Mouse (Mus musculus) hindbrain, embryonic 12.5 days (tissue): ENCODE measurements at regions not wholly inside any gene's neighbourhood (a gene's known extent, or its start where the extent isn't known, plus 50 kb on each side); places are given as distances from the start of the nearest gene placed in this dataset.

ENCODE experiments used
- ATAC-seq: fragments of 200-750 bp; cut with Nextera tagmentation; 2 replicates; pipeline ENCODE4 v1.8.0; 2017; ENCODE audit warnings: moderate TSS enrichment; ENCODE audit not compliant: low FRiP score
- H3K27ac ChIP-seq: fragments of 300-500 bp; sonication (generic); 2 replicates; pipeline ENCODE4 v1.5.1; 2016; ENCODE audit warnings: mild to moderate bottlenecking
- H3K27me3 ChIP-seq: fragments of 300-500 bp; sonication (generic); 2 replicates; pipeline ENCODE4 v1.6.1; 2016; ENCODE audit warnings: mild to moderate bottlenecking
- H3K36me3 ChIP-seq: fragments of 300-500 bp; sonication (generic); 2 replicates; pipeline ENCODE4 v1.6.1; 2016; ENCODE audit warnings: mild to moderate bottlenecking
- H3K4me1 ChIP-seq: fragments of 300-500 bp; sonication (generic); 2 replicates; pipeline ENCODE4 v1.6.1; 2016
- H3K4me2 ChIP-seq: fragments of 300-500 bp; sonication (generic); replicated peaks from 2 replicates; pipeline ENCODE4 v1.6.1; 2016; ENCODE audit warnings: mild to moderate bottlenecking
- H3K4me3 ChIP-seq: fragments of 300-500 bp; sonication (generic); 2 replicates; pipeline ENCODE4 v1.5.1; 2016; ENCODE audit warnings: mild to moderate bottlenecking
- H3K9ac ChIP-seq: fragments of 300-500 bp; sonication (generic); 2 replicates; pipeline ENCODE4 v1.6.1; 2016; ENCODE audit warnings: mild to moderate bottlenecking, moderate library complexity
- H3K9me3 ChIP-seq: fragments of 300-500 bp; sonication (generic); replicated peaks from 2 replicates; pipeline ENCODE4 v1.6.1; 2016; ENCODE audit warnings: mild to moderate bottlenecking
- WGBS: fragments of 180-500 bp; shearing (Covaris S2); methylation state at CpG from one replicate; pipeline ENCODE4 v1.1.7; 2016; 5-methylcytosine and 5-hydroxymethylcytosine counted together

GRCm38 (mm10) chr11:111212702-111213328 is 146.9 kb downstream of the Kcnj2 start:
- H3K4me3 ChIP-seq, result no peak overlapping the region
- peak overlapping the region; percentile 9; the same call in 1 of the 2 replicates for H3K27ac ChIP-seq
- no peak overlapping the region for H3K4me2 ChIP-seq
- H3K36me3 ChIP-seq, result no peaks in the 10 kb centered on the region
- WGBS, result 28% methylated on average over 5 of the region's 5 CpGs
- H3K4me1 ChIP-seq, result peaks cover 13% of the 10 kb centered on the region
- no peaks in the 10 kb centered on the region for H3K27me3 ChIP-seq
- H3K9ac ChIP-seq, result no peak overlapping the region; the same call in 1 of the 2 replicates
- no peaks in the 10 kb centered on the region for H3K9me3 ChIP-seq
- ATAC-seq, result no peak

- Histone ChIP-seq H3K27me3 (no peaks in the 10 kb centered on the region), H3K36me3 (no peaks in the 10 kb centered on the region), H3K4me2 (no peak overlapping the region), H3K9ac (no peak overlapping the region), H3K4me1 (peaks cover 13% of the 10 kb centered on the region), H3K9me3 (no peaks in the 10 kb centered on the region), H3K27ac (no peak overlapping the region), H3K4me3 (no peak overlapping the region)
- no peak for ATAC-seq
- 77% methylated on average over 5 of the region's 5 CpGs for WGBS
Observed at GRCm38 (mm10) chr11:111215006-111215405, 149.0 kb downstream of the Kcnj2 start.

GRCm38 (mm10) chr11:111223834-111224233 is 157.9 kb downstream of the Kcnj2 start:
- H3K4me3 ChIP-seq, result no peak overlapping the region
- no peaks in the 10 kb centered on the region for H3K27me3 ChIP-seq
- no peaks in the 10 kb centered on the region for H3K36me3 ChIP-seq
- no peaks in the 10 kb centered on the region for H3K9me3 ChIP-seq
- H3K4me2 ChIP-seq, result no peak overlapping the region
- H3K9ac ChIP-seq, result no peak overlapping the region
- no peaks in the 10 kb centered on the region for H3K4me1 ChIP-seq
- no peak overlapping the region for H3K27ac ChIP-seq
- ATAC-seq, result no peak
- 88% methylated on average over 4 of the region's 4 CpGs for WGBS

GRCm38 (mm10) chr11:111227305-111227704 is 161.3 kb downstream of the Kcnj2 start:
- no peaks in the 10 kb centered on the region for H3K36me3 ChIP-seq
- no peaks in the 10 kb centered on the region for H3K9me3 ChIP-seq
- H3K4me2 ChIP-seq, result no peak overlapping the region
- H3K4me1 ChIP-seq, result no peaks in the 10 kb centered on the region
- H3K27me3 ChIP-seq, result no peaks in the 10 kb centered on the region
- 78% methylated on average over 1 of the region's 1 CpGs for WGBS
- ATAC-seq, result no peak
- no peak overlapping the region for H3K27ac ChIP-seq
- H3K9ac ChIP-seq, result no peak overlapping the region
- no peak overlapping the region for H3K4me3 ChIP-seq

- Histone ChIP-seq H3K4me2 (no peak overlapping the region), H3K9ac (no peak overlapping the region), H3K4me1 (no peaks in the 10 kb centered on the region), H3K9me3 (no peaks in the 10 kb centered on the region), H3K36me3 (no peaks in the 10 kb centered on the region), H3K27me3 (no peaks in the 10 kb centered on the region), H3K4me3 (no peak overlapping the region), H3K27ac (no peak overlapping the region)
- ATAC-seq, result no peak
- WGBS, result 89% methylated on average over 1 of the region's 1 CpGs
Observed at GRCm38 (mm10) chr11:111236741-111237140, 170.8 kb downstream of the Kcnj2 start.

GRCm38 (mm10) chr11:111239784-111240183 is 173.8 kb downstream of the Kcnj2 start:
- Histone ChIP-seq H3K36me3 (no peaks in the 10 kb centered on the region), H3K9me3 (no peaks in the 10 kb centered on the region), H3K9ac (no peak overlapping the region), H3K27ac (no peak overlapping the region), H3K4me2 (no peak overlapping the region), H3K27me3 (no peaks in the 10 kb centered on the region), H3K4me3 (no peak overlapping the region), H3K4me1 (no peaks in the 10 kb centered on the region)
- no peak for ATAC-seq
- 77% methylated on average over 3 of the region's 3 CpGs for WGBS

GRCm38 (mm10) chr11:111252226-111252625 is 186.3 kb downstream of the Kcnj2 start:
- no peak for ATAC-seq
- no peaks in the 10 kb centered on the region for H3K4me1 ChIP-seq
- no peak overlapping the region for H3K4me3 ChIP-seq
- no peaks in the 10 kb centered on the region for H3K36me3 ChIP-seq
- H3K27ac ChIP-seq, result no peak overlapping the region
- 92% methylated on average over 4 of the region's 4 CpGs for WGBS
- H3K27me3 ChIP-seq, result no peaks in the 10 kb centered on the region
- no peaks in the 10 kb centered on the region for H3K9me3 ChIP-seq
- H3K9ac ChIP-seq, result no peak overlapping the region
- no peak overlapping the region for H3K4me2 ChIP-seq

- 84% methylated on average over 3 of the region's 3 CpGs for WGBS
- H3K4me3 ChIP-seq, result no peak overlapping the region
- no peaks in the 10 kb centered on the region for H3K36me3 ChIP-seq
- no peak overlapping the region for H3K4me2 ChIP-seq
- no peak overlapping the region for H3K9ac ChIP-seq
- no peak overlapping the region for H3K27ac ChIP-seq
- no peak for ATAC-seq
- H3K27me3 ChIP-seq, result no peaks in the 10 kb centered on the region
- H3K4me1 ChIP-seq, result no peaks in the 10 kb centered on the region
- no peaks in the 10 kb centered on the region for H3K9me3 ChIP-seq
Observed at GRCm38 (mm10) chr11:111256596-111256995, 190.6 kb downstream of the Kcnj2 start.

- WGBS, result 66% methylated on average over 11 of the region's 11 CpGs
- ATAC-seq, result no peak
- Histone ChIP-seq H3K4me1 (no peaks in the 10 kb centered on the region), H3K4me2 (no peak overlapping the region), H3K27me3 (no peaks in the 10 kb centered on the region), H3K27ac (no peak overlapping the region), H3K9me3 (no peaks in the 10 kb centered on the region), H3K4me3 (no peak overlapping the region), H3K36me3 (no peaks in the 10 kb centered on the region), H3K9ac (no peak overlapping the region)
Observed at GRCm38 (mm10) chr11:111260691-111261383, 194.9 kb downstream of the Kcnj2 start.

GRCm38 (mm10) chr11:111273651-111274050 is 207.7 kb downstream of the Kcnj2 start:
- no peaks in the 10 kb centered on the region for H3K36me3 ChIP-seq
- H3K9ac ChIP-seq, result no peak overlapping the region
- no peak overlapping the region for H3K4me3 ChIP-seq
- H3K4me1 ChIP-seq, result no peaks in the 10 kb centered on the region
- no peaks in the 10 kb centered on the region for H3K9me3 ChIP-seq
- no peak overlapping the region for H3K4me2 ChIP-seq
- ATAC-seq, result no peak
- no peaks in the 10 kb centered on the region for H3K27me3 ChIP-seq
- no peak overlapping the region for H3K27ac ChIP-seq

GRCm38 (mm10) chr11:111280769-111281168 is 214.8 kb downstream of the Kcnj2 start:
- no peaks in the 10 kb centered on the region for H3K36me3 ChIP-seq
- ATAC-seq, result no peak
- no peaks in the 10 kb centered on the region for H3K27me3 ChIP-seq
- no peak overlapping the region for H3K4me2 ChIP-seq
- 51% methylated on average over 2 of the region's 2 CpGs for WGBS
- no peak overlapping the region for H3K4me3 ChIP-seq
- H3K9ac ChIP-seq, result no peak overlapping the region
- H3K9me3 ChIP-seq, result no peaks in the 10 kb centered on the region
- 0 out of 2 replicates have a peak, but pooled peaks cover 3% of the 10 kb centered on the region for H3K4me1 ChIP-seq
- no peak overlapping the region for H3K27ac ChIP-seq

GRCm38 (mm10) chr11:111281237-111282160 is 215.5 kb downstream of the Kcnj2 start:
- H3K9ac ChIP-seq, result no peak overlapping the region
- WGBS, result 59% methylated on average over 7 of the region's 7 CpGs
- no peak overlapping the region for H3K27ac ChIP-seq
- H3K27me3 ChIP-seq, result no peaks in the 10 kb centered on the region
- ATAC-seq, result no peak
- H3K4me1 ChIP-seq, result 0 out of 2 replicates have a peak, but pooled peaks cover 3% of the 10 kb centered on the region
- no peak overlapping the region for H3K4me3 ChIP-seq
- H3K9me3 ChIP-seq, result no peaks in the 10 kb centered on the region
- H3K36me3 ChIP-seq, result no peaks in the 10 kb centered on the region
- H3K4me2 ChIP-seq, result no peak overlapping the region
